Mouse (Mus musculus) stomach, postnatal 0 days (tissue): ENCODE results near the gene Mospd3. TPM values are rescaled to one million over a fixed set of nuclear protein-coding genes. Genes with fewer than 3 reads are reported as not detected.
A peak's percentile ranks its signal among the peaks of the same experiment; 100 is the strongest.

Experiments
- ATAC-seq: fragments of 200-750 bp; cut with Nextera tagmentation; 2 replicates; pipeline ENCODE4 v1.8.0; 2017; ENCODE audit not compliant: low FRiP score, low TSS enrichment
- DNase-seq: peaks from one replicate; pipeline ENCODE4 v3.0.0-alpha.2; 2016; ENCODE audit warnings: low spot score
- H3K27ac ChIP-seq: fragments of 300-500 bp; sonication (generic); replicated peaks from 2 replicates; pipeline ENCODE4 v1.5.1; 2014; ENCODE audit warnings: mild to moderate bottlenecking, control low read depth
- H3K27me3 ChIP-seq: fragments of 300-500 bp; sonication (generic); 2 replicates; pipeline ENCODE4 v1.6.1; 2014; ENCODE audit warnings: low read length; ENCODE audit not compliant: control insufficient read depth, insufficient read depth
- H3K36me3 ChIP-seq: fragments of 300-500 bp; sonication (generic); 2 replicates; pipeline ENCODE4 v1.6.1; 2014; ENCODE audit warnings: low read length, mixed read lengths; ENCODE audit not compliant: control insufficient read depth, insufficient read depth
- H3K4me1 ChIP-seq: fragments of 300-500 bp; sonication (generic); replicated peaks from 2 replicates; pipeline ENCODE4 v1.6.1; 2014; ENCODE audit warnings: antibody characterized with exemption; ENCODE audit not compliant: control insufficient read depth, insufficient read depth
- H3K4me2 ChIP-seq: fragments of 300-500 bp; sonication (generic); replicated peaks from 2 replicates; pipeline ENCODE4 v1.6.1; 2014; ENCODE audit warnings: low read depth, mild to moderate bottlenecking, control low read depth, moderate library complexity
- H3K4me3 ChIP-seq: fragments of 300-500 bp; sonication (generic); 2 replicates; pipeline ENCODE4 v1.5.1; 2014; ENCODE audit warnings: low read depth, low read length, control low read depth
- H3K9ac ChIP-seq: fragments of 300-500 bp; sonication (generic); 2 replicates; pipeline ENCODE4 v1.6.1; 2014; ENCODE audit warnings: mild to moderate bottlenecking, low read length, control low read depth, mixed read lengths
- H3K9me3 ChIP-seq: fragments of 300-500 bp; sonication (generic); 2 replicates; pipeline ENCODE4 v1.6.1; 2016; ENCODE audit warnings: low read length; ENCODE audit not compliant: control insufficient read depth
- CTCF ChIP-seq: IDR thresholded peaks from 2 replicates; pipeline ENCODE4 v1.5.1; 2016; ENCODE audit warnings: antibody characterized with exemption, low read depth, mild to moderate bottlenecking, moderate library complexity
- EP300 ChIP-seq: optimal IDR thresholded peaks from 2 replicates; pipeline ENCODE3; 2016; ENCODE audit warnings: antibody characterized with exemption
- WGBS: fragments of 180-500 bp; shearing (Covaris S2); extraction: QIAGEN DNeasy Blood & Tissue Kit; methylation state at CpG from one replicate; pipeline ENCODE4 v1.1.7; 2014; 5-methylcytosine and 5-hydroxymethylcytosine counted together
- polyA plus RNA-seq: library from polyadenylated mRNA; unstranded; fragments of >200 nt; fragmentation: Nextera tagmentation; extraction: Ambion mirVana; gene quantifications from 2 replicates; pipeline ENCODE4 v1.2.1, GENCODE M21; 2015

The Mospd3 gene
- polyA plus RNA-seq, 1 experiment from 2014 or later: 30.8 TPM

DNA sequence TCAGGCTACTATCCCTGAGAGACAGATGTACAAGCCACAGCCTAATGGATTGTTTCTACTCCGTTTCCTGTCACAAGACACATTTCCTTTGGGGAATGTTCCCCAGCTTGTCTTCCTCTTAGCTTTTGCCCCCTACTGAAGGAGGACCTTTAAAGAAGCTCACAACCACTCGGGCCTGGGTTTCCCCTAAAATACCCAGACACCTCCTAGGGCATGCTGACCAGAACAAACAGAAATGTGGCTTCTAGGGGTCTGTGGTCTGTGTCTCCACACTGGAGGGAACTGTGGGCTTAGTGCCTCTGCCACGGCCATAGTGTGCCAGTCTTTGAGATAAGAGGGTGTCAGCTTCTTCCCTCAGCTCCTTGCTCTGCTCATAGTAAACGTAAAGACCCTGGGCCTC lies 30.7 kb upstream of the Mospd3 start:
- TF ChIP-seq EP300: no peak
- TF ChIP-seq CTCF: no peak
- Histone ChIP-seq H3K4me1 (peaks cover 8% of the 10 kb centered on the region), H3K4me3 (peak overlapping the region; percentile 91; the same call in 1 of the 2 replicates), H3K27me3 (no peaks in the 10 kb centered on the region), H3K9me3 (no peaks in the 10 kb centered on the region), H3K36me3 (peaks cover 22% of the 10 kb centered on the region), H3K27ac (peak overlapping the region; percentile 97), H3K4me2 (peak overlapping the region; percentile 75), H3K9ac (peak overlapping the region; percentile 87)
- ATAC-seq: no peak
- DNase-seq: no peak
- 57% methylated on average over 4 of the region's 4 CpGs for WGBS

DNA sequence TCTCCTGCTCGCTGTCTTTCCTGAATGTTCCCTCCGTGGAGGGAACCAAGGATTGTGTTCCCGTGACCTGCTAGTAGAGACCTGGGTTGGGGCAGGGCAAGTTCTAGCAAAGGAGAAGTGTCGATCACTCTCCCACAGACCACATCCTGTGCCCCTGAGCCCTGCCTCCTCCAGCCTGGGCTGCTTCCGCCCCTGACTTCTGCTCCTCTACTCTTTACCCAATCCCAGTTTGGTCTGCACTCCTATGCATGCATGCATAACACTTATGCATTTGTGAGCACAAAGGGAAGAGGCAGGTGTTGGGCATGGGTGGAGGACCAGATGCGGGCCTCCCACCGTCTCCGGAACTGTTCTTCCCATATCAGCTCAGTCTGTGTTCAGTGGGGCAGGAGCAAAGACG lies 30.3 kb upstream of the Mospd3 start:
- 38% methylated on average over 9 of the region's 9 CpGs for WGBS
- Histone ChIP-seq H3K27me3 (no peaks in the 10 kb centered on the region), H3K4me2 (peak overlapping the region; percentile 75), H3K27ac (peak overlapping the region; percentile 97), H3K4me1 (peaks cover 8% of the 10 kb centered on the region), H3K9me3 (no peaks in the 10 kb centered on the region), H3K4me3 (peak overlapping the region; percentile 91), H3K9ac (peak overlapping the region; percentile 87), H3K36me3 (peaks cover 19% of the 10 kb centered on the region)
- no peak for DNase-seq
- TF ChIP-seq EP300 (no peak), CTCF (no peak)
- no peak for ATAC-seq

DNA sequence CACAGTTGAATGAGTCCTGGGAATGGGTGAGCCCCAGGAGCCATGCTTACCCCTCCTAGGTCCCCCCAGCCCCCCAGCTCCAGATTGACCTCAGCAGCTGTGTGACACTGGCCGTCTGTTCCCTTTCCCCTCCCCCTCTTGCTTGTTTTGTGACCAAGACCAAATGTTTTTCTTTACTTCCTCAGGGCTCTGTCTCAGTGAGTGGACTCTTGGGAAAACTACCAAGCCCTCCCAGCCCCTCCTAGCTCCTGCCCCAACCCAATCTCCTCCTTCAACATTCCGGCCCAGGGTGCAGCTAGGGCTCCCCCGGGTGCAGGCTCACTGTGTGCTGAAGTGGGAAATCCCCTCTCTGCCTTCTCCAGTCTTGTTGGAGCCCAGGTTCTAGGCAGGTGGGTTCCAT lies 29.7 kb upstream of the Mospd3 start:
- H3K27me3 ChIP-seq: no peaks in the 10 kb centered on the region
- peak; percentile 78 for DNase-seq
- TF ChIP-seq CTCF (no peak), EP300 (no peak)

DNA sequence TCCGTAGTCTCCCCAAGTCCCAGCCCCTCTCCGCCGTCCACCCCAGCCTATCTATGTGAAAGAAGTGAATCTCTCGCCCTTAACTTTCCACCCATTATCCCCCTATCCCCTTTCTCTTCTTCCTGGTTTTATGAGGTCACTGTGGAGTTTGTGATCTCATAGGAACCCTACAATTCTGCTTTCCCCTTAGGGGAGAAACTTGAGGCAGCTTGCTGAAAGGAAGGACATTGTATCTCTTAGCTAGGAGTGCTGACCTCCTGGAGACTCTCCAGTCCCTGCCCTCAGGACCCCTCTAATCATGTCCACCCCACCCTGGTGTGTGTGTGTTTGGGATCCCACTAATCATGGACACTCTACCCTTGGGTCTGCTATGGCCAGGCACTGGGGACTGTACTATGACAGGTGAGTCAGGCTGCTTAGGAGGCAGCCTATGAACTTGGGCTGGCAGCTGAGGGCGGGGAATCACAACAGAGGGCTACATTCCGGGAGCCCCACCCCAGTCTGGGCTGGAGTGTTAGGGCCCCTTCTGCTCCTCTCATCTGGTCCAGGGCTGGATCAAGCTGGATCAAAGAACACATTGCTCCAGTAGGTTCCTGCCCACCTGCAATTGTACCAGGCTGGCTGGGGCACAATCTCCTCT lies 29.2 kb upstream of the Mospd3 start:
- Histone ChIP-seq H3K4me1 (peaks cover 8% of the 10 kb centered on the region), H3K4me3 (peak overlapping the region; percentile 91), H3K27ac (peak overlapping the region; percentile 97), H3K9ac (peak overlapping the region; percentile 87), H3K9me3 (no peaks in the 10 kb centered on the region), H3K4me2 (peak overlapping the region; percentile 75), H3K27me3 (no peaks in the 10 kb centered on the region), H3K36me3 (peaks cover 8% of the 10 kb centered on the region; the same call in 1 of the 2 replicates)
- no peak for TF ChIP-seq CTCF
- TF ChIP-seq EP300: no peak
- DNase-seq: peak; percentile 89
- peak; percentile 70 for ATAC-seq
- WGBS: 11% methylated on average over 6 of the region's 6 CpGs

More for the DNA sequence above, 29.7 kb upstream of the Mospd3 start:
- Histone ChIP-seq H3K36me3 (peaks cover 14% of the 10 kb centered on the region), H3K27ac (peak overlapping the region; percentile 97), H3K4me3 (peak overlapping the region; percentile 91), H3K4me1 (peaks cover 8% of the 10 kb centered on the region), H3K9me3 (no peaks in the 10 kb centered on the region), H3K4me2 (peak overlapping the region; percentile 75), H3K9ac (peak overlapping the region; percentile 87)
- ATAC-seq: peak; percentile 13; the same call in 1 of the 2 replicates
- WGBS: 12% methylated on average over 3 of the region's 3 CpGs

DNA sequence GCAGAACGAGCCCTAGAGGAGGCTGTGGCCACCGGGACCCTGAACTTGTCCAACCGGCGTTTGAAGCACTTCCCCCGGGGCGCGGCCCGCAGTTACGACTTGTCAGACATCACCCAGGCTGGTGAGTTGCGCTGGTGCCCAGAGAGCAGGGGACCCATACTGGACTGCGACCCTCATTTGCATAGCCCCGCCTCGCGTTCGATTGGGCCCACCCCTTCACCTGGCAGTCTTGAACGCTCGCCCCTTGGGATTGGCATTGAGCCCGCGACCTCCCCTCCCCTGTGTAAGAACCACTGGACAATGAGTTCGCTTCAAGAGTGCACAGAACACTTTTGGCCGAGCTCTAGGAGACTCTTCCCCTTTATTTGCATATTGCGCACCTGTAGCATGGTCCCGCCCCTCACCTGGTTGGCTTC lies 28.5 kb upstream of the Mospd3 start:
- 0% methylated on average over 20 of the region's 23 CpGs for WGBS
- Histone ChIP-seq H3K9ac (peak overlapping the region; percentile 87), H3K4me1 (peaks cover 8% of the 10 kb centered on the region), H3K36me3 (peaks cover 7% of the 10 kb centered on the region; the same call in 1 of the 2 replicates), H3K4me2 (peak overlapping the region; percentile 75), H3K9me3 (no peaks in the 10 kb centered on the region), H3K4me3 (peak overlapping the region; percentile 91), H3K27ac (peak overlapping the region; percentile 97), H3K27me3 (no peaks in the 10 kb centered on the region)
- peak; percentile 11 for ATAC-seq
- TF ChIP-seq EP300 (no peak), CTCF (0 out of 2 replicates have a peak, but pooled peaks have one; percentile 0)
- DNase-seq: peak; percentile 81
